In the genomic region with DNA sequence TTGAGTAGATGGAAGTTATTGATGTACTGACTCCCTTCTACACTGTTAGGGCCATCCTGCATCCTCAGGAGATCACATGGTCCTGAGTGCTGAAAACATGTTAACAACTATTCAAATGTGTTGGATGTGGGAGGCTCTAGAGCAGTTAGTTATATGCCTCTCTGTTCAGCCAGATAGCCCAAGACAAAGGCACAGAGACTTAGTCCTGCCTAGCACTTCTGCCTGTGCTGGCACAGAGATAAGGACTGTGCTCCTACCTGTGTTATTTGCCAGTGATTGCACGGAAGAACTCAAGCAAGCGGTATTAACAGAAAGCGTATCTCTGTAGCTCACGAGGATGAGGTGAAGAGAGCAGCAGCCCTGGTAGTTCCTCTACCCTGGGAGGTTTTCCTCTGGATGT, we compare ENCODE assay signal across 24 mouse cellular contexts.
"Had no signal": no experiment of that assay in that cellular context is flagged by ENCODE, and none has a peak within 500 bp of the region (broad histone marks: within the 10 kb centered on the region; RNA-seq: fewer than 3 reads in every experiment).

No protein-coding gene starts in this region.

- H3K27ac ChIP-seq: heart, adult 2 months; heart, embryonic 13.5 days; heart, embryonic 15.5 days; hindbrain, embryonic 13.5 days; hindbrain, embryonic 15.5 days; hindbrain, postnatal 0 days; kidney, embryonic 15.5 days; kidney, postnatal 0 days; limb, embryonic 13.5 days had no signal

- DNase-seq: gastrocnemius, postnatal 14 days; gastrocnemius, postnatal 36 days; heart, adult 11 months; heart, adult 2 months; heart, postnatal 14 days; heart, postnatal 36 days; kidney, adult 11 months; kidney, adult 2 months; kidney, adult 9 months; kidney, postnatal 14 days; kidney, postnatal 36 days; layer of hippocampus, adult 9-11 months; layer of hippocampus, postnatal 36 days; left cerebral cortex, postnatal 4 days had no signal

- ATAC-seq: hindbrain, postnatal 0 days; intestine, embryonic 16.5 days had no signal

- H3K36me3 ChIP-seq: heart, embryonic 13.5 days; heart, embryonic 15.5 days; hindbrain, embryonic 13.5 days; hindbrain, embryonic 15.5 days; kidney, embryonic 15.5 days; limb, embryonic 13.5 days had no signal

- H3K4me1 ChIP-seq: heart, embryonic 13.5 days; heart, embryonic 15.5 days; kidney, embryonic 15.5 days had no signal

- H3K27me3 ChIP-seq: heart, embryonic 13.5 days; heart, embryonic 15.5 days; hindbrain, embryonic 13.5 days; hindbrain, embryonic 15.5 days; kidney, embryonic 15.5 days; limb, embryonic 13.5 days had no signal

- H3K4me2 ChIP-seq: heart, embryonic 11.5 days; heart, embryonic 13.5 days; heart, embryonic 15.5 days; hindbrain, embryonic 13.5 days; hindbrain, embryonic 15.5 days; kidney, embryonic 15.5 days; limb, embryonic 13.5 days had no signal

- H3K9ac ChIP-seq: heart, embryonic 13.5 days; heart, embryonic 15.5 days; hindbrain, embryonic 13.5 days; hindbrain, embryonic 15.5 days; kidney, embryonic 15.5 days; limb, embryonic 13.5 days had no signal

- H3K9me3 ChIP-seq: heart, embryonic 13.5 days; heart, embryonic 15.5 days; hindbrain, embryonic 15.5 days; kidney, embryonic 15.5 days; limb, embryonic 13.5 days had no signal

- H3K4me3 ChIP-seq: heart, adult 2 months; heart, embryonic 13.5 days; heart, embryonic 15.5 days; hindbrain, embryonic 13.5 days; hindbrain, embryonic 15.5 days; kidney, embryonic 15.5 days; limb, embryonic 13.5 days had no signal
